Mouse (Mus musculus) adrenal gland, adult 2 months (tissue): ENCODE results near the gene Notum. TPM values are rescaled to one million over a fixed set of nuclear protein-coding genes. Genes with fewer than 3 reads are reported as not detected.
"Not testable (repeated sequence)": the region's sequence is repeated elsewhere in the genome, so short reads cannot be mapped to it uniquely, and the experiment has no call there.

Experiments used
- DNase-seq: peaks from one replicate; pipeline ENCODE4 v3.0.0; 2021
- polyA plus RNA-seq: library from polyadenylated mRNA; depleted of rRNA; stranded (reverse); fragments of >200 nt; gene quantifications from 2 replicates; pipeline ENCODE4 v1.2.3, GENCODE M21; 2012
- total RNA-seq, 2 experiments: library from RNA; stranded (reverse); gene quantifications; 2 replicates each; pipeline ENCODE4 v1.2.3; 2021

The Notum gene
- total and polyA plus RNA-seq, 3 experiments: 2.8 to 8.1 (median 7.4) TPM

DNA sequence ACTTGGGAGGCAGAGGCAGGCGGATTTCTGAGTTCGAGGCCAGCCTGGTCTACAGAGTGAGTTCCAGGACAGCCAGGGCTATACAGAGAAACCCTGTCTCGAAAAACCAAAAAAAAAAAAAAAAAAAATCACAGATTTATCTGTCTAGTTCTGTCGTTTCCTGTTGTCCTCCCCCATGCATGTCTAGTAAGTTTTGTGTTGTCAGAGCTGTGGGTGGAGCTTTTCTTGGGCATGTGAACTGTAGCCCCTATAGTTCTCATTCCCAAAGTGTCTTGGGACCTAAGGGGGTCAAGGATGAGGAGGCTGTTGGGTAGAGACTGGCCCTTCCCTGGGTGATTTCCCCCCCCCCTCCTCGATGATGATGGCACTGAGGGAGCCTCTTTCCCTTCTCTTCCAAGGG is 14.9 kb upstream of the Notum start:
- DNase-seq: not testable (repeated sequence)

DNA sequence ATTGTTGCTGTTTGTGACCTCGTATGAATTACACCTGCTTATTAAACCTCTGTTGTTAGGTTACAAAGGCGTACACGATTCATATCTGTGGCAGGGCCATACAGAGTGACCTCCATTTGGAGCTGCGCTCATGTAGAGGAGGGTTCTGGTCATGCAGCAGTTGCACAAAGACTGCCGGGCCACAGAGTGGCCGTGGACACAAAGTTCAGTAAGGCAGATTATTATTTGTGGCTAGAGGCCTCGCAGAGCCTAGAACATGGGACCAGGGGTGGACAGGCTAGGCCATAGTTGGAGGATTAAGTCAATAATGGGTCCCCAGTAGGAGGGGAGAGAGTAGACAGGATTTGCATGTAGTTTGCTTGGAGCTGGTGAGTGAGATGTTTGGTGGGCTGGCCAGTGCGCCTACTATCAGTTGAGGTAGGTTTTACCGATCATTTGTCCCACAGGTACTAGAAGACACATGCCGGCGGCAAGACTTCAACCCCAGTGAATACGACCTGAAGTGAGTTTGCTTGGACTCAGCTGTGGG is 12.7 kb upstream of the Notum start:
- DNase-seq: no peak

DNA sequence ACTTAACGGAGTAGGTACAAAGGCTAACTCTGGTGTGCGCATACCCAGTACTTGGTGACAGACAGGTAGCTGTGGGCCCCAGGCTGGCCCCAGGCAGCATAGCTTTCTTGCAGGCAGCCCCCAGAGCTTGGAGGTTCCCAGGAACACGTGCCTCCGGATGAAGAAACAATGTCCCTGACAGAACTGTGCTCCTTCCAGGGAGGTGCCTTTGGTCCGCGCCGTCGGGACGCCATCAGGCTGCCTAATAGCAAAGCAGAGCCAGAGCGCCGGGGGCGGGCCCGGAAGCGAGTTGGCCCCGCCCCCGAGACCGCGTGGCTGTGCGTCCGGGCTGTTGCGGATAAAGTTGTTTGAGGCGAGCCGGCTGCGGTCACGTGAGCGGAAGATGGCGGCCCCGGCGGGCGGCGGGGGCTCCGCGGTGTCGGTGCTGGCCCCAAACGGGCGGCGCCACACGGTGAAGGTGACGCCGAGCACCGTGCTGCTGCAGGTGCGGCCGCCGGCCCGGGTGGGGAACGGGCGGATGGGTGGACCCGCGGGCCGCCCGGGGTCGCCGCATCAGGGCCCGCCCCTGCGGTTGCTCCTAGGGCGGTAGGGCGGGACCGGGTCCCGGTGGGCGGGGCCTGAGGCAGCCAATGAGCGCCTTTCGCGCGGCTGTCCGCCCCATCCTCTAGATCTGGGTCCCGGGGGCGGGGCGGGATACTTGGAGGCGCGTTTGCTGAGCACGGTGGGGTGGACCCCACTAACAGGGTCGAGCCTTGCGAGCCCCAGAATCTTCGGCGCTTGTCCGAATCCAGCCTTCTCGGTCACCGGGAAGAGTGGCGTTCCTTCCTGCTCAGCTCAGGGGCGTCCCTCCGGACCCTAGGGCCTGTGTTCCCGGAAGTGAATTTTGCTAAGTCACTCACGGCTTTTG is 12.0 kb upstream of the Notum start, which contains the start of gene Aspscr1:
Aspscr1 (plus strand) TSS at position 287 of the 907 bp plus-strand sequence.
- peak; percentile 98 for DNase-seq

DNA sequence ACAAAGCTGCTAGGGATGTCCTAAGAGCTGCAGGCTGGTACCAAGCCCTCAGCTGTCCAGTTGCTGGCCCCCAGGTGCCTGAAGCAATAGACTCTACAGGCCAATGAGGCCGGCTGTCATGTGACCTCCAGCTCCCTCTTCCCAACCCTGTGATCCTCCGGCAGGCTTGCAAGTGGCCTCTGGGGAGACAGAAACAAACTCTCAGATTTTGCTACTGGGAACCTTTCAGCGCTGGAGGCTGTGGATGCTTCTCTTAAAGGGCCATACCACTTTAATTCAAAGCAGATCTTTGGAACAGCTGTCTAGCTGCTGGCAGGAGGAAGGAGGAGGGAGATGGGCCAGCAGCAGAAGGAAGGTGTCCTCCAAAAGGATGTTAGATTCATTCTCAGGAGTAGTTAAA is 5.6 kb upstream of the Notum start:
- no peak for DNase-seq

DNA sequence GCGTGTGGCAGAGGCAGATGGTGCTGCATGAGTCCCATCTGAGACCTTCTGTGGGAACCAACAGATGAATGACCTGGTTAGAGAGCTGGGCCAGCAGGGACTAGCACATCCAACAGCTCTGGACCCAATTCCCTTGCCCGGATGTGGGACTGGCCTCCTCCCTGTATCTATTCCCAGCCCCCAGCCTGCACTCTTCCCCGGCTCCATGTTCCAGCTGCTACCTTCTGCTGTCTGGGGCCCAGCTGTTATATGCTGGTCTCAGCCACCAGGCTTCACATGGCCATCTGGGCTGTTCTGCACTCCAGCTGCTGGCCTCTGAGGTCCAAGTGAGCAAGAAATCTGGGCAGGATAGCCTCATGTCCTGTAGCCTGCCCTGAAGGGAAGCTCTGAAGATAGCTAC is 4.4 kb upstream of the Notum start:
- DNase-seq: no peak

DNA sequence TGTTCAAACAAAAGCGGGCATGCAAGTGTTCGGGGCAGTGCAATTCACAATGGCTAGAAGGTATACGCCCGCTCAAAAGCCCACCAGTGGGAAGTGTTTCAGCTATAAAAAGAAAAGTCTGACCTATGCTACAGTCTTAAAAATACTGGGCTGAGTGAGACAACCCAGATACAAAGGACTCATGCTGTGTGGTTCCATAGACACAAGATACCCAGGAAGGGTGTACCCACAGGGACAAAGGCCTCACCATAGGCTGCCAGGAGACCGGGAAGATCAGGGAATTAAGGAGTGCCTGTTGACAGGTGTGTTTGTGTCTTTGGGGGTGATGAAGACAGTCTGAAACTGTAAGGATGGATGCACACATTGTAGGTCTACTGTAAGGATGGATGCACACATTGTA is 2.7 kb upstream of the Notum start:
- DNase-seq: no peak

DNA sequence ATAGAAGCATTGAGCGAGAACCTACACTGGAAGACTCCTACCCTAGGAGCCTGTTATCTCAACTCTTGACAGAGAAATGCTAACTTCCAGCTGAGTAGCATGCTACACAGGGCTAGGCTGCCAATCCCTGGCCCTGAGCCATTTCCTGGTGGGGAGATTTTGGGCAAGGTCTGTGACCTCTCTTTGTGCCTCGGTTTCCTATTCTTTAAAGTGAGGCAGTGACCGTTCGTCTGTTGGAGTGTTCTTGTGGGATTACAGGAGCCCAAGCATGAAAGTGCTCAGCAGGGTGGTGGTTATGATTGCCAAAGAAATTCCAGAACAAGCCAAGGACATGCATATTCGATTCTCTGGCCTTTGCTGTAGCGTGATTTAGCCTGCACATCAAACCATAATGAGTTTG is 1.8 kb upstream of the Notum start:
- DNase-seq: peak; percentile 25

DNA sequence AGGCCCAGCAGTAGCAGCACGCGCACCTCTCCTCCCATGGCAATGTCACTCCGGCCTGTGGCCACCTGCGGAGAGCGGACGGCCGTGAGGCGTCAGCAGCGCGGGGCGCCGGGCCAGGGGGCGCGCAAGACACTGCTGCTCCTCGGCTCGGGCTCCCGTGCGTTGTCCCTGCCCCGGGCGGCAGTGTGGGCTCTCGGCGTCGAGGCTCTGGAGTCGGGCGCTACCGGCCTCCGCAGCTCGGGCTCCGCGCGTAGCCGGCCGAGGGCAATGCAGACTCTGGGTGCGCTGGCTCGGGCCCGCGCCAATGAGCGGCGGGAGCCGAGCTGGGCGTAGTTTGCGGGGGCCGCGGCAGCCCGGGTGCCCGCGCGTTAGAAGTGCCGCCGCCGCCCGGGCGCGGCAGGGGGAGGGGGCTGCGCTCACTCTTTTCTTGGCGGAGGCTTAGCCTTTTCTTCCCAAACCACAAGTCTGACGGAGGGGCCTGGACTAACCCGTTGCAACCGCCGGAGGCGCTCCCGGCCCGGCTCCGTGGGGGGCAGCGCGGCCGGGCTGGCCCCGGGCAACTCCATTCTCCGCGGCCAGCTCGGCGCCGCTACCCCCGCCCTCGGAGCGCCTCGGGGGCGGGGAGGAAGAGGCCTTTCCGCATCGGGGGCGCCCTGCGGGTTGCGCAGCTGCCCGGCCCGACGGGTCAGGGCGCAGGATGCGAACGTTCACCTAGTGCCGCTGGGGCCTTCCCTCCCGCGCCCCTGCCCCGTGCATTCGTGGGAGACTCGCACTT is 487 bp downstream of the Notum start:
- peak; percentile 69 for DNase-seq

DNA sequence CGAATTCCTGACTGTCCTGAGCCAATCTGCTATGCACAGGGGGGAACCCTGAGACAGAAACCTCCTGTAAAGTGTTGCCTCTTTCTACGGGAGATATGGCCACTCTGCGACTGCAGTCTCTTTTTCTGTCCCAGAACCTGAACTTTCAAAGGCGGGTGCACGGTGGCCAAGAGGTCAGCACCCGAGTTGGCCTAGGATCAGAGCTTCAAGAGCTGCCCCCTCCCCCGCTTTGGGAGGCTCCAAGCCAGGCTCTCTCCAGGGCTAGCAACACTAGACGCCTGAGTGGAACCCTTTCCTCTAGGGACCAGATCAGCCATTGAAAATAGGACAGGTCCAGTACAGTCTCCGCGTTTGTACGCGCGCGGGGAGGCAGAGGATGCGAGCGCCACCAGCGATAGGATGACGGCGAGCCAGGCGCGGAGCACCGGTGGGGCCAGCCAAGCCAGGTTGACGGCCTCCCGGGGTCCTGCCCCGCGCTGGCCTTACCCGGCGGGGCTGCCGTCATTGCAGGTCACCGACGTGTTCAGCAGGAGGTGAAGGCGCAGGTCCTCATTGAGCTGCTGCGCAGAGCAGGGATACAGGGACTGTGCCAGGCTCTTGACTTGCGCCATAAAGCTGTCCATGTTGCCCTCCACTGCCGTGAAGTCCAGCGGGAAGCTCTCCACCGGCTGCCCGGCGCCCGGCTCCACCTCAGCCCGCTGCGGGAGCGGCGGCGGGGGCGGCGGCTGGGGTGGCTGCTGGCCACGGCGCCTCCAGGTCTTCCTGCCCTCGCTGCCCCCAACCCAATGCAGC is 1.3 kb downstream of the Notum start:
- peak; percentile 56 for DNase-seq

DNA sequence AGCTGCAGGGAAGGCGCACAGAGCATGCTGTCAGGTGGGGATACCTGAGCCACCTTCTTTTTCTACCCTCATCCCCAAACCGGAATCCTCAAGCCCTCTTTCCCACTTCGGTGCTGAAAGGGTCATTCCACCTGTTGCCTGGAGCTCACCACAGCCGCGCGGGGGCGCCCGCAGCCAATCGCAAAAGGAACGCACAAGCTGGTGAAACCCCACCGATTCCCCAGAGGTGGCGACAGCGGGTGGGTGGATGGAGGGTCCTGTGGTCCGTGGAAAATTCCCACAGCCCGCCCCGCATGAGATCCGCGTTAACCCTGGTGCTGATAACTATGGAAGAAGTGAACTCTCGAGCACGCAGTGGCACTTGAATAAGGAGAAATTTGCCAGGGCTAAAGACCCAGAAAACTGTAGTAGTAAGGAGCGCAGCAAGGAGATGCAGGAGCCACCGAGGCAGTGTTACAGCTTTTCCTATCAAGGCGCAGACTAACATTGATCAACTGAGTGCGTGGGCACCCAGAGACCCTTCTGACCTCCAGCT is 2.0 kb downstream of the Notum start:
- peak; percentile 87 for DNase-seq

DNA sequence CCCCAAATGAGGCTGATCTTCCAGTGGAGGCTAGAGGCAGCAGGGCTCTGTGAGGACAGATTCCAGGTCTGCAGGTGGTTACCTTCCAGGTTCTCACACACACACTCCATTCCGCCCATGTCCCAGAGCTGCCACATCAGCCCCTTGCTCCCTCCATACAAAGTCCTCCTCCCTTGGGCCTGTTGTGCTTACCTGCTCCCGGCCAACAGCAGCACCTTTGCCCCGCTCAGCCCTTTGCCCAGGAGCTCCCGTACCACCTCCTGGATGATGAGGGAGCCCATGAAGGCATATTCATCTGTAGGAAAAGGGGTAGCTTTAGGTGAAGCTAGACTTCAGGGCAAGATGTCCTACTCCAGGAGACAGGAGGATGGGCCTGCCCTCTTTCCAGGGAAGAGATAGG is 3.7 kb downstream of the Notum start:
- no peak for DNase-seq

DNA sequence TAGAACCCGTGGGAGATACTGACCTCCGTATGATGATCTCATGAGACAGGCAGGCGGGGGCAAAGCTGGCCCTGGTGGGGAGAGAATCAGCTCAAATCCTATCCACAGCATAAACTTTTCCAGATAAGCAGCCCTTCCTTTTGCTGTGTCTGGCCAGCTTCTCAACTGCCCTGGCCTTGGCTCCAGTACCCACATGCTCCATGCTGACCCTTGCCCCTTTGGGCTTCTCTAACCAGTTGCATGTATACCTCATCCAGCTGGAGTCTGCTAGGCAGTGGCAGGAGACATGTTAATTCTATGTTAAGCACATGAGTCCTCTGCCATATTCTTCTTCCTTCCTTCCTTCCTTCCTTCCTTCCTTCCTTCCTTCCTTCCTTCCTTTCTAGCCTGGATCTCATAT is 6.2 kb downstream of the Notum start:
- no peak for DNase-seq

DNA sequence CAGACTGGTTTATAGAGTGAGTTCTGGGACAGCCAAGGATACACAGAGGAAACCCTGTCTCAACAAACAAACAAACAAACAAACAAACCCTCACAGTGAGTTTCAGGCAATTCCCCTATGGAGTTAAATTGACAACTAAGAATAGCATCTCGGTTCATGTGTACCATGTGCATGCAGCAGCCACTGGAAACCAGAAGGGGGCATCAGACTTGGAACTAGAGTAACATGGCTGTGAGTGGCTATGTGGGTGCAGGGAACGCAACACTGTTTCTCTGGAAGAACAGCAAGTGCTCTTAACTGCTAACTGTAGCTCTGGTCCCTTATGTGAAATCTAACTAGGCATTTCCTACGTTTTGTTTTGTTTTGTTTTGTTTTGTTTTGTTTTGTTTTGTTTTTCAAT is 9.1 kb downstream of the Notum start:
- DNase-seq: no peak

DNA sequence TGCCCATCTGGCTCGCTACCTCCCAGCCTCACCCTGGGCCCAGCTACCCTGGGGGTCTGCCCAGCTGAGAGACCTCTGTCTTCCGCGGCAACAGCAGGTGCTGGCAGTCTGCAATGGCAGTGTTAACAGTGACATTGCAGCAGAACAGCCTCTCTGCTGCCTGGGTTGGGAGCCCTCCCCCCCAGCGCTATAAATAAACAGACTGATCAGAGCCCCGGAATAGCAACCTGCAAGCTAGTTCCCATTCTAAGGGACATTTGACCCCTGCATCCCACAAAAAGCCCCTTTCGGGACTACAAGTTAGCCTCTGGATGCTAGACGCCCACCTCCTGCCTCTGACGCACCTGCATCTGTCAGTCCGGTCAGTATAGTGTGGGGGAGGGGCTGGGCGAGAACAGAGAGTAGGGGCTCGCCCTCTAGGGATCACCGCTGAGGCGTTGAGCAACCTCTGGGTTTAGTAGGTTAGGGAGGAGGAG is 12.9 kb downstream of the Notum start, which contains the start of gene Myadml2:
Myadml2 (minus strand) TSS at position 158 of the 476 bp plus-strand sequence.
- DNase-seq: no peak

DNA sequence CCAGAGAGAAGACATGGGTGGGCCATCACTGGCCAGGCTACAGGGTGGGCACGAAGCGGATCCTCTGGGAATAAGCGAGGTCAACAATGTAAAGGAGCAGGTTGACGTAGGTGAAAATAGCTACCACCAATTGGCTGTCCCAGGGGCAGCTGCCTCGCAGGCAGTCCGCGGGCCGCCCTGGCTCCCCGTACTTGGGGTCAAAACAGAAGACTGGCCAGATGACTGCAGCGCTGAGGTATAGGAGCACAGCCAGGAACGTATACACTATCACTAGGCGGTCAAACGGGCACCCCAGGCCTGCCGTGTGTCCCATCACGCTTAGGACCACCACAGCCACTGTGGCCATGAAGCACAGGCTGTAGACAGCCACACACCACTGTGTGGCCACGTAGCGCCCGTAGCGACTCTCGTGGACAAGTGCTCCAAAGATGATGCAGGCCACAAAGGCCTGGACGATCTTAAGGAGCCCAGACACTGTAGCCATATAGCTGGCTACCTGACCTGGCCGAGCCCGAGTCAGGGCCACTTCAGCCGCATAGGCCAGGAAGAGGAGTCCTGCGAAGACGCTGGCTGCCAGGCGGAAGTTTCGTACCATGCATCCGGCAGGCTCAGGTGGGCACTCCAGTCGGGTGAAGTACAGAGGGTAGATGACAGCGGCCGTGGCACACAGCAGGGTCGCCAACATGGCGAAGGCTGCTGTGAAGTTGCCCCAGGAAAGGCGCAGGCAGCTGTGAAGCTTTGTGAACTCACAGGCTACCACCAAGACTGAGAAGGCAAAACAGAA is 13.7 kb downstream of the Notum start:
- DNase-seq: no peak

DNA sequence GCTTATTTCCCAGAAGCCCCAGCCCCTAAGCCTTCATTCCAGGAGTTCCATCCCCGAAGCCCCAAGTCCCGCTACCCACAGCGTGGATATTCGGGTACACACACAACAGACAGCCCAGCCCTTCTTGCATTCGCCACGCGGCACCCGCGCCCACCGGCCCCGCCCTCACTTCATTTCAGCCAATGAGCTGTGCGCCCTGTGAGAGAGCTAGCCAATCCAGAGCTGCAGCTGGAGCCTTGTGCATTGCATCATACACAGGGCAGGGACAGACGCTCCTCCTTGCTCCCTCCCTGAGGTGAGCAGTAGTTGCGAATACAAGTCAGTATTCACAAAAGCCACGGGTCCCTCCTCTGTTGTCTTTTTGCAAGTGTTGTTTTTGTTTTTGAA is 17.4 kb downstream of the Notum start, which contains the start of gene Pycr1:
Pycr1 (minus strand) TSS at position 169 of the 387 bp plus-strand sequence.
- peak; percentile 96 for DNase-seq

DNA sequence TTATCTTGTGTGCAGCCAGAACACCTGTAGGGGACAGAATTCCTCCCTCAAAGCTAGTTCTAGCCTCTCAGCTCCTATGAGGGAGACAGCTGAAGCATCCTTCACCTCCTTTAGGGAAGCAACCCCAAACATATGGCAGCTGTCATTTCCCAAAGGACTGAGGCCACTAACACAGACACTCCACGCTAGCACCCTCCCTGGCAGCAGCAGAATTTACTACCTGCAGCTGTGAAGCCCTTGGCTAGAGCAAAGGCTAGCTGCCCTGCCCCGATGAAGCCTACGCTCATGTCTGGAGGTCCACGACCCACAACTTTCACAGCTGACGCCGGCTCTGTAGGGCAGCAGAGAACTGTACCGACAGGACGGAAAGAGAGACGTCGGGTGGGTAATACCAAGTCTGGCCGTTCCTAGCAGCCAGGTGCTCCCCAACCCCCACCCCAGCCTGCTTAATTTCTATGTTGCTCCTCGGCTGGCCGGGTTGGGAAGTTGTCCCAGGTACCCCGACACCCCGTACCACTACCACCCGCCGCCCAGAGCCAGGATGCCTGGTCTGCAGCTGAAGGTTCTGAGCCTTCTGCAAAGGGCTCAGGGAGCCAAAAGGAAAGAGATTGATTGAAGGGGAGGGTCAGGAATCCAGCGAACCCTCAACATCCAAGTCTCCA is 17.9 kb downstream of the Notum start:
- DNase-seq: no peak

DNA sequence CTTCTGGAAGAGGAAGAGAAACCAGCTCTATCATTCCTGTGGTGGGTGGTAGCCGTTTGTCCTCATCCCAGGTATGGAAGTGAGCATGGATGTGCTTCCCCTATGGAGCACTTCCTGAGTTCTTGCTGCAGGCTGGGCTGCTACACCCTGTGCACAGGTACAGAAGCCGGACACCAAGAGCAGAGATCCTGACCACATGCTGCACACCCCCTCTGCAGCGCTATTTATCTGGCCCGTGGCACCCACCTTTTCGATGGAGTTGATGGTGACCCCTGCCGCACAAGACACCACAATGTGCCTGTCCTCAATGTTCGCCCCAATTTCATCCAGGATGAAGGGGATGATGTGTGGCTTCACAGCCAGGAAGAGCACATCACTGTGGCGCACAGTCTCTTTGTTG is 19.1 kb downstream of the Notum start:
- DNase-seq: no peak

DNA sequence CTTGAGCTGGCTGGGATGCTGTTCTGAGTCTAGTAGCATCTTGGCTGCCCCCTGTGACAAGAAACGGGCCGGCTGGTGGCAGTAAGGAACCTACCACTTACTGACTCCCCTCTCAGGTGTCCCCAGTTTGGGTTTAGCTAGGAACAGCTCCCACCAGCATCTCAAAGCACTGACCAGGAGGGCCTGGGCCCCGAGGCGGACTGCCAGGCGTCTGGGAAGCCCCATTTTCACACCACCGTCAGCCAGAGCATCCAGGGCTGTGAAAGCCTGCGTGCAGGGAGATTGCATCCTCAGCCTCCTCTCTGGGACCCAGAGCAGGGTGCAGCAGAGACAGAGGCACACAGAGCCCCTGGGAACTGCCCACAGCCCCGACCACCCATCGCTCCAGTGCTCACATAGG is 19.7 kb downstream of the Notum start:
- no peak for DNase-seq

DNA sequence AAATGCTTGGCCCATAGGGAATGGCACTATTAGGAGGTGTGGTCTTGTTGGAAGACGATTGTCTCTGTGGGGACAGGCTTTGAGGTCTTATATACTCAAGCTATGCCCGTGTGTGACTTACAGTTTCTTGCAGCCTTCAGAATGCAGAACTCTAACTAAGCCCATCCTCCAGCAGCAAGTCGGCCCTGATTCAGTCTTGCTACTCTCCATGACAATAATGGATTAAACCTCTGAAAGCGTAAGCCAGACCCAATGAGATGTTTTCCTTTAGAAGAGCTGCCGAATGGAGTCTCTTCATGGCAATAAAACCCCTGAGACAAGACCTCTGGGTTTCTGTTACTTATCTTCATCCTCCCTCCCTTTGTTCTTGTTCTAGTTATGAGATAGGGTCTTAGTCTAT is 26.2 kb downstream of the Notum start:
- DNase-seq: no peak
